Mouse (Mus musculus) kidney, embryonic 15.5 days (tissue): Measurements from ENCODE around the gene Ube2l6. TPM values are rescaled to one million over a fixed set of nuclear protein-coding genes. Genes with fewer than 3 reads are reported as not detected.
A peak's percentile ranks its signal among the peaks of the same experiment; 100 is the strongest.

Source experiments
- ATAC-seq: fragments of 200-750 bp; cut with Nextera tagmentation; replicated peaks from 2 replicates; pipeline ENCODE4 v1.8.0; 2017; ENCODE audit warnings: moderate TSS enrichment; ENCODE audit not compliant: low FRiP score
- H3K27ac ChIP-seq: fragments of 300-500 bp; sonication (generic); 2 replicates; pipeline ENCODE4 v1.5.1; 2015; ENCODE audit warnings: mild to moderate bottlenecking, inconsistent platforms
- H3K27me3 ChIP-seq: fragments of 300-500 bp; sonication (generic); 2 replicates; pipeline ENCODE4 v1.6.1; 2015; ENCODE audit warnings: inconsistent platforms
- H3K36me3 ChIP-seq: fragments of 300-500 bp; sonication (generic); 2 replicates; pipeline ENCODE4 v1.6.1; 2015; ENCODE audit warnings: inconsistent platforms
- H3K4me1 ChIP-seq: fragments of 300-500 bp; sonication (generic); 2 replicates; pipeline ENCODE4 v1.6.1; 2015; ENCODE audit warnings: inconsistent platforms
- H3K4me2 ChIP-seq: fragments of 300-500 bp; sonication (generic); 2 replicates; pipeline ENCODE4 v1.6.1; 2015; ENCODE audit warnings: moderate library complexity, mild to moderate bottlenecking, inconsistent platforms
- H3K4me3 ChIP-seq: fragments of 300-500 bp; sonication (generic); replicated peaks from 2 replicates; pipeline ENCODE4 v1.5.1; 2015; ENCODE audit warnings: mild to moderate bottlenecking, inconsistent platforms
- H3K9ac ChIP-seq: fragments of 300-500 bp; sonication (generic); 2 replicates; pipeline ENCODE4 v1.6.1; 2015; ENCODE audit warnings: mild to moderate bottlenecking, inconsistent platforms
- H3K9me3 ChIP-seq: fragments of 300-500 bp; sonication (generic); replicated peaks from 2 replicates; pipeline ENCODE4 v1.6.1; 2016; ENCODE audit warnings: inconsistent platforms
- WGBS: fragments of 180-500 bp; shearing (Covaris S2); methylation state at CpG from one replicate; pipeline ENCODE4 v1.1.7; 2015; ENCODE audit warnings: mixed read lengths; 5-methylcytosine and 5-hydroxymethylcytosine counted together
- polyA plus RNA-seq: library from polyadenylated mRNA; unstranded; fragments of >200 nt; fragmentation: Nextera tagmentation; extraction: Ambion mirVana; gene quantifications from 2 replicates; pipeline ENCODE4 v1.2.1, GENCODE M21; 2015

Ube2l6 gene
- polyA plus RNA-seq, 1 experiment from 2014 or later, result 51.1 TPM

DNA sequence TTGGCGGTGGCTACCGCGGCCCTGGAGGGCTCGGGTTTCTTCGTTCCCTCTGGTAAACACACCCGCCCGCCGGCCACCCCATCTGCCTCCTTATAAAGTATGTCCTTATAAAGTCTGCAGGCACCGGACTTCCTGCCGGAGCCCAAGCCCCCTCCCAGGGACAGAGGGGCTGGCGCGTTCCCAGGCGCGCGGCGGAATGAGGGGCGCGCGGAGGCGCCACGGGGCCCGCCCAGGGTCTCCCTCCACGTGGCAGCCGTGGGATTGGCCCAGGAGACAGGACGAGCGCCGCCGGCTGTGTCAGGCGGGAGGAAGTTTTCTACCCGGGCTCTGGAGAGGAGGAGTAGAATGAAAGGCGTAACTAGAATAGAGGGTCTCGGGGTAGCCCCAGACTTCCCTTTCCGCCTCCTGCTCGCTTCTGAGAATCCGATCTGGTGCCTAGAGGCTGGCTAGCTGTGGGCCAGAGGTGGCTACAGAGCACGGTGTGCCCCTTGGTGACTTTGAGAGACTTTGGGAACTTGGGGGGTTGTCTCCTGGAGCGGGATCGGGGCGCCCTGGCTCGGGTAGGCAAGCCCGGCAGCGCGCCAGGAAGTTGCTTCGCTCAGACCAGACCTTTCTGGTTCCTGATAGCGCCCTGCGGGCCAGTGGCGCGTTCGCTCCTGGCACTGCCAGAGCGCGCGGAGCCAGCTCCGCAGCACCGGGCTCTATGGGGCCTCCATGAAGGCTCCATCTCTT is 41.6 kb downstream of the Ube2l6 start:
- Histone ChIP-seq H3K27ac (peak overlapping the region; percentile 93), H3K36me3 (no peaks in the 10 kb centered on the region), H3K9me3 (no peaks in the 10 kb centered on the region), H3K4me1 (peaks cover 33% of the 10 kb centered on the region), H3K27me3 (peaks cover 23% of the 10 kb centered on the region), H3K9ac (peak overlapping the region; percentile 81), H3K4me2 (peak overlapping the region; percentile 95), H3K4me3 (peak overlapping the region; percentile 73)
- ATAC-seq, result peak; percentile 94
- WGBS, result under 1% methylated on average over 53 of the region's 54 CpGs

DNA sequence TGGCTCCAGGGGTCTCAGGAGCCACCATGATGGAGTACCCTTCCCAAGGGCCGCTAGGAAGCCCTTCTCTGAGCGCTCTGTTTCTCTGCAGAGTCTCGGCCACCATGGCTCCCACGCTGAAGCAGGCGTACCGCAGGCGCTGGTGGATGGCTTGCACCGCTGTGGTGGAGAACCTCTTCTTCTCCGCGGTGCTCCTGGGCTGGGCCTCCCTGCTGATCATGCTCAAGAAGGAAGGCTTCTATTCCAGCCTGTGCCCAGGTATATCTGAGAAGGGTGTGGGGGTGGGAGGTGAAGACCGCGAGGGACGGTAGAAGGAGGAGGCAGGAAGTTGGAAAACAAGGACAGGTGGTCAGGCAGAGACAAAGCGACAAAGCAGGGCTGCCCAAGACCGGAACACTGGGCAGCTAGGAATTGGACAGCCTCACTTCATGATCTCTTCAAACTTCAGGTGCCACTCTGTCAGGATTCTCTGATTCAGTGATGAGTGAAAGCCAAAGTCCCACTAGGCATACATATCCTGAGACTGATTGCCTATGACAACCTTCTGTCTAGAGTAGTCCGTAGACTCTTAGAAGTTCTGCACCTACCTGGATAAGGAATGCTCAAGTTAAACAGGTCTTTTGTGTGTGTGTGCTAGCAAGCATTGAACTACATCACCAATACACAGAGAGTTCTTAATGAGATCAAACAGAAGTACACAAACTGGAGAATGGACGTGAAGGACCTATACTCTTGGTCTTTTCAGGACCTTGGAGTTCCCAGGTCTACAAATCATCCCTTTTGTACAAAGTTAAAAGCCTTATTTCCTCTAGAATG is 42.3 kb downstream of the Ube2l6 start:
- peak; percentile 28 for ATAC-seq
- H3K9ac ChIP-seq, result peak overlapping the region; percentile 81
- 6% methylated on average over 17 of the region's 17 CpGs for WGBS
- H3K27ac ChIP-seq, result peak overlapping the region; percentile 93
- peak overlapping the region; percentile 73 for H3K4me3 ChIP-seq
- H3K36me3 ChIP-seq, result 0 out of 2 replicates have a peak, but pooled peaks cover 3% of the 10 kb centered on the region
- peak overlapping the region; percentile 95 for H3K4me2 ChIP-seq
- H3K9me3 ChIP-seq, result no peaks in the 10 kb centered on the region
- H3K4me1 ChIP-seq, result peaks cover 33% of the 10 kb centered on the region
- H3K27me3 ChIP-seq, result peaks cover 23% of the 10 kb centered on the region

DNA sequence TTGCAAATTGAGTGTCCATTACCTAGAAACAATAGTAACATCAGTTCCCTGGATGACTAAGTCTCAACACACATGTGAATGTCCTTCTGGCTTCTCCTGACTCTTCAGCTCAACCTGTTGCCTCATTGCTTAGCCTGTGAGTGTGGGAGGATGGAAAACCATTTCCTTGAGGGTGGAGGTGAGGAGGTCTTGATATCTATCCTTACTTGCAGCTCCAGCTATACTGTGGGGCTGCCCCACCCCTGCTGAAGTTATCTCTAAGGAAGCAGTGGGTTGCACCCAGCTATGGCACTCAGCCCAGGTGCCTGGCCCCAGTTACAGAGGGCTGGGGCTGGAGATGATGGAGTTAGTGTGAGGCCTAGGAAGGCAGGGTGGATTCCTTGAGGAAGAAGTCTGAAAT is 43.3 kb downstream of the Ube2l6 start:
- H3K4me1 ChIP-seq, result peaks cover 33% of the 10 kb centered on the region
- peaks cover 22% of the 10 kb centered on the region for H3K27me3 ChIP-seq
- peak overlapping the region; percentile 73 for H3K4me3 ChIP-seq
- no peaks in the 10 kb centered on the region for H3K9me3 ChIP-seq
- H3K36me3 ChIP-seq, result peaks cover 10% of the 10 kb centered on the region; the same call in 1 of the 2 replicates
- no peak overlapping the region for H3K9ac ChIP-seq
- peak overlapping the region; percentile 95 for H3K4me2 ChIP-seq
- peak; percentile 55; the same call in 1 of the 2 replicates for ATAC-seq
- H3K27ac ChIP-seq, result no peak overlapping the region

DNA sequence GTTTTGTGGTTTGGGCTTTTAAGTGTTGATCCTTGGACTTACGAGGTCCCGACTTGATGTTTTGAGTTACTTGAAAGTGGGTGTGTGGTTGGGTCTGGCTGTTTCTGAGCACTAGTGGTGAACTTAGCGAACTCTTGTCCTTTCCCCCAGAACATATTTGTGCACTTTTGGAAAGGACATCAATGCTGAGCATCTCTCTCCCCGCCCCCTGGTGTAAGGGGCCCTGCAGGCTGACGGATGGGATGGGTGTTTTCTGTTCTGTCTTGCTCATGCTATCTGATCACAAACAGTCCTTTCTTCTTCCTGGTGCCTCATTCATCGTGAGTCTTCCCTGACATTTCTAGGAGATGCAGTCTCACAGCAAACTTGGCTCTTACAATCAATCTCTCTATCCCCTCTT is 45.0 kb downstream of the Ube2l6 start:
- Histone ChIP-seq H3K27ac (no peak overlapping the region), H3K9me3 (no peaks in the 10 kb centered on the region), H3K4me1 (peaks cover 29% of the 10 kb centered on the region), H3K4me2 (no peak overlapping the region), H3K27me3 (peaks cover 8% of the 10 kb centered on the region), H3K36me3 (peaks cover 16% of the 10 kb centered on the region; the same call in 1 of the 2 replicates), H3K9ac (no peak overlapping the region), H3K4me3 (no peak overlapping the region)
- WGBS, result 86% methylated on average over 6 of the region's 6 CpGs
- no peak for ATAC-seq

DNA sequence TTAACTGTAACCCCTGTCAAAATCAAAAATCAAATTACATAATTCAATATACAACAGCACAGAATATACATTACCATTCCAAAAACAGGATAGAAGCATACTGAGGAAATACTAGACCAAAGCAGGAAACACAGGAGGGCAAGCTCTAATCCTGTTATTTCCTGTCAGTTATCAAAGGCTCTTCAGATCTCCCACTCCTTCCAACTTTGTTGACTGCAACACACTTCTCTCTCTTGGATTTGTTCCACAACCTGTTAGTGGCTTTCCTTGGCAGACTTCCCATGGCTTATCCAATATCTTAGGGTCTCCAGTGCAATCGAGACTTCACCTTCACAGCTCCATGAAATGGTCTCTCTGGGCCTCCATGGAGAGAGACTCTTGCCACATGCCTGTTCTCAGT is 46.6 kb downstream of the Ube2l6 start:
- Histone ChIP-seq H3K27ac (no peak overlapping the region), H3K9me3 (no peaks in the 10 kb centered on the region), H3K9ac (no peak overlapping the region), H3K4me2 (no peak overlapping the region), H3K27me3 (no peaks in the 10 kb centered on the region), H3K4me3 (no peak overlapping the region), H3K36me3 (peaks cover 31% of the 10 kb centered on the region), H3K4me1 (peaks cover 20% of the 10 kb centered on the region)
- 61% methylated on average over 1 of the region's 1 CpGs for WGBS
- ATAC-seq, result no peak

DNA sequence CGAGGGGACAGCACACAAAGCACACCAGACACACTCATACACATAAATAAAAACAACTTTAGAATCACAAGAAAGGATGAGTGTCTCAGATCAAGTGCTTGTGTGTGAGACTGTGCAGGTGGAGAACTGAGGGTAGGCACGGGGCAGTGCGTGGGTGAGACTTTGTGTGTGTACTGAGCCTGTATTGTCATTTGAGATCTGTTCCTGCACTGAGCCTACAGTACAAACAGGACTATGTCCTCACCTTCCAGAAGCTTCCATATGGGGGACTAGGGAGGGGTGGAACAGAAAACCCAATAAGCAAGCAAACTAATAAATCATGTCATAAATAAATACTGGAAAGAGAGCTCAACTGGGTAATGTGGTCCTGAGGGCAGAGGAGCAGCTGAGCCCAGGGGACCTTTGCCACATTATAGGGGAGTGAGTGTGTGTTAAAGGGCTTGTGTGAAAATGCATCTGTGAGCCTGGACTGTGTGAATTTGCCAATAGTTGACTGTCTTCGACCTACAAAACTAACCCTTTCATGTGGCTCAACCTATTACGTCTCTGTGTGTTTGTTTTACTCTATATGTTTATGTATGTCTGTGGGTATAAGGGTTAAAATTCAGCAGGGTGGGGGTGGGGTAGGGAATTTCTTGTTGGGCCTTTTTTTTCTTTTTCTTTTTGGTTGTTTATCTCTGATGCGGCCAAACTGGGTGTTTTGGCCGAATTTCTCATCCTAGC is 51.9 kb downstream of the Ube2l6 start:
- WGBS, result 42% methylated on average over 7 of the region's 7 CpGs
- Histone ChIP-seq H3K27me3 (no peaks in the 10 kb centered on the region), H3K4me2 (peak overlapping the region; percentile 46), H3K27ac (0 out of 2 replicates have a peak overlapping the region, but pooled peaks have one; percentile 37), H3K9ac (no peak overlapping the region), H3K9me3 (no peaks in the 10 kb centered on the region), H3K4me1 (peaks cover 10% of the 10 kb centered on the region), H3K36me3 (peaks cover 74% of the 10 kb centered on the region), H3K4me3 (0 out of 2 replicates have a peak overlapping the region, but pooled peaks have one; percentile 6)
- ATAC-seq, result peak; percentile 34; the same call in 1 of the 2 replicates

DNA sequence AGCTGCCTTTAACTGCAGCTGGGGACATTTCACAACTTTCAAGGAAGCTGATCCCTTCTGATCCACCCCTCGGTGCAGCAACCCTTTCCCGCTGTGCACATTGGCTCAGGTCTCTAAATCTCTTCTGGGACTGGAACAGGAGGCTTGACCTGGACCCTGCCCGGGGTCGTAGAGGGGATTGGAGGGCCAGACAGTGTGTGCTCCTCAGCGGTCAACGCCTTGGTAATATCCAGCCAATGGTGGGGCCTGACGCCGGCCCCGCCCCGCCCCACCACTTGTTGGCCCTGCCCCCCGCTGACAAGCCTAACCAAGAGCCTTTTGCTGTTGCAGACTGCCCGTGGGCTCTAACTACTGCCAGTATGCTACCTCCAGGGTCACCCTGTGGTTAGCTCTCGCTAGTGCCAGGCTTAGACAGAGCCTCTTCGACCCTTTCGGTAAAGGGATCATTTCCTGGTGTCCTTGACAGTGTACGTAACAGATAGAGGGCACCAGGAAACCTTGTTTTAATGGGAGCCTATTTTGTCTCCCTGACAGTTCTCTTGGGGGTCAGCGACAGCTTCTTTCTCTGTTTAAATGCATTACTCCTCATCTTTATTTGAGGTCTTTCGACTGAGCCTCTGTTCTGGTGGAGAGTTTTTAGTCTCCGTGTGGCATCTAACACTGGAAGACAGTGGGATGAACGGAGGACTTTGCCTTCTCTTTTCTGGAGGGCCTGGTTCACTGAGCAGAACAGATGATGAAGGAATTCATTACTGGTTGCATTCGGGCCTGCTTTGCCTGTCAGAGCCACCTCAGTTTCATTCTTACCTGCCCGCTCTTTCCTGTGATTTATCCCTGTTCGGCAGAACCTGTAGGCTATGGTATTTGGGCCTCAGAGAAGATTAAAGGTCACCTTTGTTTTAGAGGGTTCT is 52.8 kb downstream of the Ube2l6 start:
- Histone ChIP-seq H3K36me3 (peaks cover 75% of the 10 kb centered on the region), H3K9me3 (no peaks in the 10 kb centered on the region), H3K4me2 (peak overlapping the region; percentile 46), H3K9ac (no peak overlapping the region), H3K27me3 (no peaks in the 10 kb centered on the region), H3K4me1 (peaks cover 10% of the 10 kb centered on the region), H3K4me3 (0 out of 2 replicates have a peak overlapping the region, but pooled peaks have one; percentile 6), H3K27ac (0 out of 2 replicates have a peak overlapping the region, but pooled peaks have one; percentile 37)
- WGBS, result 41% methylated on average over 23 of the region's 23 CpGs
- ATAC-seq, result peak; percentile 80

DNA sequence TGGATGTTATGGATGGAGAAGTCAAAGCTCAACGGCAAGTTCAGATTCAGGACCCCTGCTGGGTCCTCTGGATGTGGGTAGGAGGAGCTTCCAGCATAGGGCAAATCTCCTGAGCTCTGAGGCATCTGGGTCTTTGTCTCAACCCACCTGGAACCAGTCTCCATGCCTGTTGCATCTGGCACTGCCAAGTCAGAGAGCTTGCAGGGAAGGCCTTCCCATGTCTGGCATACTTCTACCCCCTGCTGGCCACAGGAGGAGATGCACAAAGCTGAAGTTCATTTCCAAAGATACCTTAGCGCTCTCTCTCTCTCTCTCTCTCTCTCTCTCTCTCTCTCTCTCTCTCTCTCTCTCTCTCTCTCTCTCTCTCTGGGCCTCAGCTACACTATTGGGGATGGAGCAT is 57.1 kb downstream of the Ube2l6 start:
- Histone ChIP-seq H3K9me3 (no peaks in the 10 kb centered on the region), H3K4me2 (no peak overlapping the region), H3K9ac (no peak overlapping the region), H3K27me3 (no peaks in the 10 kb centered on the region), H3K4me1 (peaks cover 7% of the 10 kb centered on the region), H3K4me3 (no peak overlapping the region), H3K27ac (no peak overlapping the region), H3K36me3 (peaks cover 84% of the 10 kb centered on the region)
- ATAC-seq, result peak; percentile 63; the same call in 1 of the 2 replicates
- 79% methylated on average over 1 of the region's 2 CpGs for WGBS

DNA sequence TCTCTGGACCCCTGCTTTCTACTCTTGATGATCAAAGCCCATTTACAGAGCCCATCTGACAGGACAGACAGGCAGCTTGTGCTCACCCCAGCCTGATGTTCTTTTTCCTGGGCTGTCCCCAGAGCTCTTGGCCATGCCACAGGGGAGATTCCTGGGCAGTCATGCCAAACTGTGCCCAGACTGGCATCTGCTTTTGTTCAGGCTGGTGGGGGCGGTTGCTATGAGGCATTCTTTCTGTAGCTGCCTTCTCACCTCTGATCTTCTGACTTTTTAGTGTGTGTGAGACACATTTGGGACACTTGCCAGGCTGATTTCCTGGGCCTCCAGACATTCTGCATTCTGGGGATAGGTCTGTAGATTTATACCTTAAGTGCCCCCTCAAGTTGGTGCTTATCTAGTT is 59.9 kb downstream of the Ube2l6 start:
- no peak for ATAC-seq
- peaks cover 89% of the 10 kb centered on the region for H3K36me3 ChIP-seq
- WGBS, result 96% methylated on average over 1 of the region's 1 CpGs

More for the DNA sequence above, 59.9 kb downstream of the Ube2l6 start:
- Histone ChIP-seq H3K4me3 (no peak overlapping the region), H3K4me2 (no peak overlapping the region), H3K27ac (no peak overlapping the region), H3K4me1 (no peaks in the 10 kb centered on the region), H3K27me3 (no peaks in the 10 kb centered on the region), H3K9me3 (no peaks in the 10 kb centered on the region), H3K9ac (no peak overlapping the region)
